Mouse (Mus musculus): ENCODE measurements around the gene Eif4e2. TPM values are rescaled to one million over a fixed set of nuclear protein-coding genes. Genes with fewer than 3 reads are reported as not detected.

Gene Eif4e2
- polyA plus RNA-seq, 1 experiment from 2014 or later, result 68.7 TPM

DNA sequence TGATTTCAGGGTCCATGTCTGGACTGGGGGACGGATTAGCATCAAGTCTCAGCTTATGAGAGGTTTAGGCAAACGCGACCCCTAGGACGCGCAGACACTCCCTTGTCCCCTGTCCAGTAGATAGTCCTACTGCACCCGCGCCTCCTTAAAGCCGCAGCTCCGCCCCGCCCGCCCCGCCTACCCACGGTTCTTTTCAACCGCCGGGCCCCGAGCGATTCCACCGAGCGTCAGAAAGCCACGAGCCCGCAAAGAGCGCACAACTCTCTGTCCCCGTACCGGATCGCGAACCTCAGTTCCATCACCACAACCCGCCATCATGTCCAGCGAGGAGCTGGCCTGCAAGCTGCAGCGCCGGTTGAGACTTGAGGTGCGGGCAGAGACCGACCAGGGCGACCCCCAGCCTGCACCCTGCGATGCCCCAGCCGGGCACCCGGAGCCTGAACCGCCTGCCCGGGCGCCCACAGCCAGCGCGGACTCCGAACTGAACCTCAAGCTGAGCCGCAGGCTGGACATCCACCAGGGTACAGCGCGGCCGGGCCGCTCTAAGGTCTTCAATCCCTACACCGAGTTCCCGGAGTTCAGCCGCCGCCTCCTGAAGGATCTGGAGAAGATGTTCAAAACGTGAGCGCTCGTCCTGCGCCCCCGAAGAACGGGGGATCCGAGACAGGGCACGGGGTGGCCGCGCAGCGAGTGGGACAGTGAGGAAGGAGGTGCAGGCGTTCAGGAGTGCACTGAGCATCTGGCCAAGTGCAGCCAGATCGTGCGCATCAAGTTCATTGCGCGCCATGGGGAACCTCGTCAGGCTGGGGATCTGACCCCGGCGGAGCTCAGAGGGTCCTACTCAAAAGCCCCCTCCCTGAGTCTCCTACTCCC is 50.7 kb downstream of the Eif4e2 start, which contains the start of gene Efhd1:
TSS of gene Efhd1 (plus strand) at position 230 of the 873 bp plus-strand sequence.
- Histone ChIP-seq H3K27ac (ENCODE audit: low read depth, low read length) (no peak within 1 kb of the TSS), H3K9ac (replicated peaks; ENCODE audit: low read depth, low read length) (peak within 1 kb of the TSS; percentile 54), H3K4me2 (ENCODE audit: low read depth, low read length) (peak within 1 kb of the TSS; percentile 98), H3K36me3 (ENCODE audit: control insufficient read depth, insufficient read depth, low read length) (no peaks in the 10 kb centered on the region), H3K4me3 (ENCODE audit: low read depth, low read length) (peak within 1 kb of the TSS; percentile 41), H3K4me1 (ENCODE audit: control insufficient read depth, insufficient read depth, low read length) (peaks cover 11% of the 10 kb centered on the region), H3K9me3 (ENCODE audit: control insufficient read depth, low read length) (no peaks in the 10 kb centered on the region), H3K27me3 (ENCODE audit: control insufficient read depth, insufficient read depth, low read length) (peaks cover 23% of the 10 kb centered on the region)
- under 1% methylated on average over 70 of the region's 70 CpGs for WGBS
- ATAC-seq (ENCODE audit: low read depth), result peak; percentile 51

- Histone ChIP-seq H3K27me3 (ENCODE audit: control insufficient read depth, insufficient read depth, low read length) (peaks cover 23% of the 10 kb centered on the region), H3K4me2 (ENCODE audit: low read depth, low read length) (peak overlapping the region; percentile 98), H3K4me1 (ENCODE audit: control insufficient read depth, insufficient read depth, low read length) (peaks cover 11% of the 10 kb centered on the region), H3K9me3 (ENCODE audit: control insufficient read depth, low read length) (no peaks in the 10 kb centered on the region), H3K27ac (ENCODE audit: low read depth, low read length) (no peak overlapping the region), H3K4me3 (ENCODE audit: low read depth, low read length) (peak overlapping the region; percentile 41; the same call in 1 of the 2 replicates), H3K36me3 (ENCODE audit: control insufficient read depth, insufficient read depth, low read length) (no peaks in the 10 kb centered on the region), H3K9ac (replicated peaks; ENCODE audit: low read depth, low read length) (no peak overlapping the region)
- WGBS, result 0% methylated on average over 13 of the region's 13 CpGs
- no peak; the same call in 1 of the 2 replicates for ATAC-seq (ENCODE audit: low read depth)
These were observed 51.5 kb downstream of the Eif4e2 start for GRCm38 (mm10) chr1:87265200-87265599.

DNA sequence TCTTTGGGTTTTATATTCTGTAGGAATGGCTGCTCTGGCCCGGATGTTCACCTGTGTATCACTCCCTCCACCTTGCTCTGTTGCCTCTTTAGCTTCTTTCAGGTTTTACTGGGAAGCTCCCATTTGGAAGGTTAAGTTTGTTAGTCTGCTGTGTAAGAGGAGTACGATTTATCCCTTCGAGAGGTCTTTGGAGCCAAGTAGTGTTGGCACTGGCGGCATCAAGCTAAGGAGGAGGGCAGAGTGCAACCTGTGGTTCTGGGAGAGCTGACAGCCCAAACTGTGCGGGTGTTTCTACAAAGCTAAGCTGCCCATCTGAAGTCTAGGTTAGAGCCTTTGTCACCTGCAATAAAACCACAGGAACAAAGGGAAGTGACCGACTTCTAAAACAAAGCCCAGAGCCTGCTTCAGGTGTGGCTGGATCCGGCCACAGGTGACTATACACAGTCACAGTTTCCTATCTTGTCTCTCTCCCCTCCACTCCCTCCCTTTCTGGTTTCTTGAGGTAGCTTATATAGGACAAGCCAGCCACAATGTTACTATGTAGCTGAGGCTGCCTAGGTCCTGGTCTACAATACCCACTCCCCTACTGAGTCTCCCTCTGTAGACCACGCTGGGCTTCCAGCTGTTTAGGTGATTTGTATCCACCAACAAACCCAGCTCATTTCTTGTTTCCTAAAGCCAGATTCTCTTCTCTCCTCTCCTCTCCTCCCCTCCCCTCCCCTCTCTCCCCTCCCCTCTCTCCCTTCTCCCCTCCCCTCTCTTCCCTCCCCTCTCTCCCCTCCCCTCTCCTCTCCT is 52.8 kb downstream of the Eif4e2 start:
- no peak overlapping the region for H3K4me2 ChIP-seq (ENCODE audit: low read depth, low read length)
- H3K27ac ChIP-seq (ENCODE audit: low read depth, low read length), result no peak overlapping the region
- no peak overlapping the region for H3K9ac ChIP-seq (replicated peaks; ENCODE audit: low read depth, low read length)
- peaks cover 11% of the 10 kb centered on the region for H3K4me1 ChIP-seq (ENCODE audit: control insufficient read depth, insufficient read depth, low read length)
- no peak for ATAC-seq (ENCODE audit: low read depth)
- WGBS, result 18% methylated on average over 8 of the region's 8 CpGs
- no peaks in the 10 kb centered on the region for H3K36me3 ChIP-seq (ENCODE audit: control insufficient read depth, insufficient read depth, low read length)
- no peak overlapping the region for H3K4me3 ChIP-seq (ENCODE audit: low read depth, low read length)
- H3K9me3 ChIP-seq (ENCODE audit: control insufficient read depth, low read length), result no peaks in the 10 kb centered on the region
- peaks cover 23% of the 10 kb centered on the region for H3K27me3 ChIP-seq (ENCODE audit: control insufficient read depth, insufficient read depth, low read length)

DNA sequence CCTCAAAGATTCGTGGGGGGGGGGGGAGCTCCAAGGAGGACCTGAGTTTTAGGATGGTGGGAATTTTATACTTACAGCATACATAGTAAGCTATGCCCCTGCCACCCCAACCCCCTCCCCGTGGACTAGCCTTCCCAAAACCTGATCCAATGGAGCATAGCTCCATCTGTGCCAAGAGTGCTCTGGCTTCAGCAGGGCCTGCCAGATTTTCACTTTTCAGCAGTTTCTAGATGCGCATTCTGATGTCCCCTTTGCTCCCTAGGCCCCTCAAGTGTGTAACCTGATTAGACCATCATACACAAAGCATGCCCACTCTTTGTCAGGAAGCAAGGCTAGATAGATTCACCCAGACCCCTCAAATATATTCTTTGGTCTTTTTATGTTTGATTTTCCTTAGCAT is 56.5 kb downstream of the Eif4e2 start:
- Histone ChIP-seq H3K9me3 (ENCODE audit: control insufficient read depth, low read length) (no peaks in the 10 kb centered on the region), H3K36me3 (ENCODE audit: control insufficient read depth, insufficient read depth, low read length) (no peaks in the 10 kb centered on the region), H3K27ac (ENCODE audit: low read depth, low read length) (no peak overlapping the region), H3K4me2 (ENCODE audit: low read depth, low read length) (no peak overlapping the region), H3K4me1 (ENCODE audit: control insufficient read depth, insufficient read depth, low read length) (no peaks in the 10 kb centered on the region; the same call in none of the 2 replicates), H3K4me3 (ENCODE audit: low read depth, low read length) (no peak overlapping the region), H3K9ac (replicated peaks; ENCODE audit: low read depth, low read length) (no peak overlapping the region), H3K27me3 (ENCODE audit: control insufficient read depth, insufficient read depth, low read length) (peaks cover 5% of the 10 kb centered on the region; the same call in 1 of the 2 replicates)
- 27% methylated on average over 3 of the region's 3 CpGs for WGBS
- ATAC-seq (ENCODE audit: low read depth), result no peak

DNA sequence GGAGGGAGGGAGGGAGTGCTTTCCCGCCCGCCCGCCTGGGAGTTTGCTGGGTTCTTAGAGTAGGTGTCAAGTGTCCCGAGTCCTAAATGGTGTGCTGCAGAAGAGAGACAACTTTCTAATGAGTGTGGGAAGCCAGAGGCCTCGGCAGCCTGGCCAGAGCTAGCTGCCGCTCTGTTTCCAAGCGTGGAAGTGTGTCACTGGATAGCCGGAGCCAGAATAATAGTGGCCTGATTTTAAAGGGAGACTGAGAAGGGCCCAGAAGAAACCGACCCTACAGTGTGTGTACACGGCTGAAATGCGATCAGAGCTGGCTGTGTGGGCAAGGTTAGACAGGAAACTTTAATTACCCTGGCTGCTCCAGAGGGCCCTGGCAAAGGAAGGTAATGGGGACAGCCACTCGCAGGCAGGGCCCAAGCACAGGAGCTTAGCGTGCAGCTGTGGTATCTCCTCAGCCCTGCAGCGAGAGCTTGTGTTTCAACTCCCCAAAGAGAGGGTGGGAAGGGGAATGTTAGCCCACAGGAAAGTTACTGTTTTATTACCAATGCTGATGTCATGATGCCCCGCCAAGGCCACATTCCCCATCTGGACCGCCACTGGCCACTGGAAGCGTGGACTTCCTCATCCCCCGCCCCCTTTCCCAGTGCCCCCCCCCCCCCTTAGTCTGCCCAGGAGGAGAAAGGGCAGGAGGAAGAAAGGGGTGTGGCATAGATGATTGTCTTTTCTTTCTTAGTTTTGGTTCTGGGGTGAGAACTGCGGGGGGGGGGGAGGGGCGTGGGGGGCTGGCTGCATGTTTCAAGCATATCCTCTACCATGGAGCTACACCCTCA is 57.1 kb downstream of the Eif4e2 start:
- Histone ChIP-seq H3K9me3 (ENCODE audit: control insufficient read depth, low read length) (no peaks in the 10 kb centered on the region), H3K4me1 (ENCODE audit: control insufficient read depth, insufficient read depth, low read length) (no peaks in the 10 kb centered on the region), H3K27me3 (ENCODE audit: control insufficient read depth, insufficient read depth, low read length) (peaks cover 5% of the 10 kb centered on the region; the same call in 1 of the 2 replicates), H3K36me3 (ENCODE audit: control insufficient read depth, insufficient read depth, low read length) (no peaks in the 10 kb centered on the region), H3K4me3 (ENCODE audit: low read depth, low read length) (no peak overlapping the region), H3K4me2 (ENCODE audit: low read depth, low read length) (no peak overlapping the region), H3K27ac (ENCODE audit: low read depth, low read length) (no peak overlapping the region), H3K9ac (replicated peaks; ENCODE audit: low read depth, low read length) (no peak overlapping the region)
- WGBS, result 9% methylated on average over 16 of the region's 20 CpGs
- ATAC-seq (ENCODE audit: low read depth), result no peak

- WGBS, result 71% methylated on average over 1 of the region's 1 CpGs
- no peaks in the 10 kb centered on the region for H3K9me3 ChIP-seq (ENCODE audit: control insufficient read depth, low read length)
- no peaks in the 10 kb centered on the region for H3K36me3 ChIP-seq (ENCODE audit: control insufficient read depth, insufficient read depth, low read length)
- H3K27me3 ChIP-seq (ENCODE audit: control insufficient read depth, insufficient read depth, low read length), result peaks cover under 1% of the 10 kb centered on the region; the same call in 1 of the 2 replicates
- H3K4me2 ChIP-seq (ENCODE audit: low read depth, low read length), result no peak overlapping the region
- H3K9ac ChIP-seq (replicated peaks; ENCODE audit: low read depth, low read length), result no peak overlapping the region
- ATAC-seq (ENCODE audit: low read depth), result no peak
- no peak overlapping the region for H3K4me3 ChIP-seq (ENCODE audit: low read depth, low read length)
- no peak overlapping the region for H3K27ac ChIP-seq (ENCODE audit: low read depth, low read length)
- no peaks in the 10 kb centered on the region for H3K4me1 ChIP-seq (ENCODE audit: control insufficient read depth, insufficient read depth, low read length)
These were observed 57.9 kb downstream of the Eif4e2 start for GRCm38 (mm10) chr1:87271596-87271995.

GRCm38 (mm10) chr1:87272462-87272861 is 58.7 kb downstream of the Eif4e2 start:
- Histone ChIP-seq H3K4me3 (ENCODE audit: low read depth, low read length) (no peak overlapping the region), H3K4me1 (ENCODE audit: control insufficient read depth, insufficient read depth, low read length) (no peaks in the 10 kb centered on the region), H3K27ac (ENCODE audit: low read depth, low read length) (no peak overlapping the region), H3K9ac (replicated peaks; ENCODE audit: low read depth, low read length) (no peak overlapping the region), H3K36me3 (ENCODE audit: control insufficient read depth, insufficient read depth, low read length) (no peaks in the 10 kb centered on the region), H3K27me3 (ENCODE audit: control insufficient read depth, insufficient read depth, low read length) (no peaks in the 10 kb centered on the region), H3K4me2 (ENCODE audit: low read depth, low read length) (no peak overlapping the region), H3K9me3 (ENCODE audit: control insufficient read depth, low read length) (no peaks in the 10 kb centered on the region)
- 72% methylated on average over 3 of the region's 3 CpGs for WGBS
- no peak for ATAC-seq (ENCODE audit: low read depth)

DNA sequence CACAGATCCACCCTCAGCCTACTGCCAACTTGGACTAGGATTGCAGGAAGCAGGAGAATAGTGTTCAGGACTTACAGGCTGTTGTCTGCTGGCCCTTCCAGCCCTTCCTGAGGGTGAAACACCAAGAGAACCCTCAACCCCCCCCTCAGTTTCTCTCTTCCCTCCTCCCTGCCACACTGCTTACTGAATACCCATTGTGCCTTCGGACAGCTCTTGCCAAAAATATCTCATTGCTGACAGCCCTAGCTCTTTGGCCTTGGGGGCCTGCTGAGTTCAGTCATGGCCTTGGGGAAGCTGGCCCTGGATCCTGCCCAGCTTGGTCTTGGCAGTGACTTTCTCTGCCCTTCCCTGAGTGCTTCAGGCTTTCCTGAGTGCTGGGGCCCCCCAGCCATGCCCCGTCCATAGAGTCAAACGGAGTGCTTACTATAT is 59.8 kb downstream of the Eif4e2 start:
- H3K4me2 ChIP-seq (ENCODE audit: low read depth, low read length), result no peak overlapping the region
- no peak overlapping the region for H3K27ac ChIP-seq (ENCODE audit: low read depth, low read length)
- no peaks in the 10 kb centered on the region for H3K9me3 ChIP-seq (ENCODE audit: control insufficient read depth, low read length)
- H3K4me3 ChIP-seq (ENCODE audit: low read depth, low read length), result no peak overlapping the region
- no peaks in the 10 kb centered on the region for H3K4me1 ChIP-seq (ENCODE audit: control insufficient read depth, insufficient read depth, low read length)
- 56% methylated on average over 3 of the region's 3 CpGs for WGBS
- H3K27me3 ChIP-seq (ENCODE audit: control insufficient read depth, insufficient read depth, low read length), result no peaks in the 10 kb centered on the region
- H3K36me3 ChIP-seq (ENCODE audit: control insufficient read depth, insufficient read depth, low read length), result no peaks in the 10 kb centered on the region
- H3K9ac ChIP-seq (replicated peaks; ENCODE audit: low read depth, low read length), result no peak overlapping the region
- ATAC-seq (ENCODE audit: low read depth), result peak; percentile 61; the same call in 1 of the 2 replicates

All from neural tube, embryonic 14.5 days (tissue).